Mouse (Mus musculus): ENCODE data around the gene Trim66.

The Trim66 gene

DNA sequence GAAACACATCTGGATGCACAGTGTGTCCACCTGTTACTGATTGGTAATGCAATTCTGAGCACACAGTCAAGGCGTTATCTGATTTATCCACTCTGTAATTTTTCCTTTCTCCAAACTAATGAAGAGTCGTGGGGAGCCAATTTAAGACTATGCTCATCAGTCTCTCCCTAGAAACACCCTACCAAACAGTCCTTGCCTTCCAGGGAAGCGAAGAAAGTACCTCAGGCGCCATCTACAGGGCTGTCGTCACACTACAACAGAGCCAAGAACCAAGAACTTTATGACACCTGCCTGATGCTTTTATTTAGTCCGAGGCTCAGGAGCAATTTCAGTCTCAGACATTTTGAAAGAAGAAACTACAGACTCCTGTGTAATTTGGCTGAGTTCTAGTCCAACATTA is 62.9 kb downstream of the Trim66 start:
- DNase-seq, result peak; percentile 66

DNA sequence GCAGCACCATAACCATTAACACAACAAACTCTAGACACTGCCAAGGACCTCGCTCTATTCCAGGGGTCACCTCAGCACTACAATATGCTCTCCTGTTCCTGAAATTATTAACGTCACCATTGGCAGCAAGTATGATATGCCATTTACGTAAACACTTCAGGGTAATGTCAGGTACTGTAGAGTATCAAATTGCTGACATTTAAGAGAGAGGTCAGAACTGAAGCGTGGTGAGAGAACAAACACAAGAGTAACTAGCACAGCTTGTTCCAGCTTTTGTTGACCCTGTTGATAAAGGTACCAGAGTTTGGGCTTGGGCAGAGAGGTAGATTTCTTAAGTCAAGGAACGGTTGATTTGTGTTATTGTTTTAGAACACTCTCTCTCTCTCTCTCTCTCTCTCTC is 65.2 kb downstream of the Trim66 start:
- DNase-seq, result no peak

DNA sequence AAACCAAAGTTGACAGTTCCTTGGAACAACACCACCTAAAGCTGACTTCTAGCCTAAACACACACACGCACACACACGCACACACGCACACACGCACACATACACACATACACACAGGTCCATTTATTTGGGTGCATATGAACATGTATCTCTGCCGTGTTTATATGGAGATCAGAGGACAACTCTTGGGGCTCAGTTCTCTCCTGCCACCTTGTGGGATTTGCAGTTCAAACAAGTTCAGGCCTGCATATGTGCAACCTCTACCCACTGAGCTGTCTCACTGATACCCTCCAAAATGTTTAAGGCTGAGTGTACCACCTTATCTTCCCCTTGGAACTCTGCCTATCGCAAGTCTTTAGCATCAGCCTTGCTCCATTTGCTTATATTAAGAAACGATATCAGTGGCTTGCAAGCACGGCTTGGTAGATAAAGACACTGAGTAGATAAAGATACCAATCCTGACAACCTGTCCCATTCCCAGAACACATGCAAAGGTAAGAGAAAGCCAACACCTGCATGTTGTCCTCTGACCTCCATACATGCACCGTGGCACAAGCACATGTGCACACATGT is 67.2 kb downstream of the Trim66 start:
- DNase-seq, result no peak

DNA sequence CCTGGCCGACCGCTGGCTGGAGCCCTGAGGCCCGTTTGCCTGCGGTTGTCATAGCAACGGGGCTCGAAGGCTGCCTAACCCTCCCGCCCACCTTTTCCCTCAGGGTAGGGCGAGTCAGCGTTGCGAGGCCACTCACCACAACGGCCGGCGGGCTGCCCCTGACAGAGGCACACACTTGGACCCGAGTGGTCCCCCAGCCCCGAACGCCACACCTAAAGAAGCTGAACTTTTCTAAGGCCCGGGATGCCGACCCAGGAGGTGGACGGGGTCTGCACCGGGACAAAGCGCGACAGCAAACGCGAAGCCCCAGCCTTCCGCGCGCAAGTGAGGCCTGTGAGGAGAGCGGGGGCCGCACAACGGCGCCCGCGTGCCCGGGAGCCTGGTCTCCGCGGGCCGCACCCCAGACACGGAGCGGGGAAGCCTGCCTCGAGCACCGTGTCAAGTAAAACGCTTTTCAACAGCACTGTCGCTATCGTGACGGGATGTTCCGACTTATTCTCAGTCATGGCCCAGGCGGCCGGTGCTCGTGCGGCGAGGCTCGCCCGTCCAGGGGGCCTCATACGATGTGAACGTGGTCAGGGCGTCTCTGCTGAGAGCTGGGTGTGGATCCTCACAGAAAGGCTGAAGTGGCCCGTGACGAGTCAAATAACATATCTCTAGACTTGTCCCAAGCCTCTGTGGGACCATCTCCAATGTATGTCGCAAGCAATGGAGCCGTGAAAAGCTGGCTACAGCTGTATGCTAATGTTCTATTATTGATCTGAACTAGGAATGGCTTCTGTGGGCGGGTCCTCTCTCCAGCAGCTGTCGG is 68.9 kb downstream of the Trim66 start, which contains the start of gene Stk33:
TSS of gene Stk33 (minus strand) at position 301 of the 811 bp plus-strand sequence.
- DNase-seq, result peak; percentile 46

DNA sequence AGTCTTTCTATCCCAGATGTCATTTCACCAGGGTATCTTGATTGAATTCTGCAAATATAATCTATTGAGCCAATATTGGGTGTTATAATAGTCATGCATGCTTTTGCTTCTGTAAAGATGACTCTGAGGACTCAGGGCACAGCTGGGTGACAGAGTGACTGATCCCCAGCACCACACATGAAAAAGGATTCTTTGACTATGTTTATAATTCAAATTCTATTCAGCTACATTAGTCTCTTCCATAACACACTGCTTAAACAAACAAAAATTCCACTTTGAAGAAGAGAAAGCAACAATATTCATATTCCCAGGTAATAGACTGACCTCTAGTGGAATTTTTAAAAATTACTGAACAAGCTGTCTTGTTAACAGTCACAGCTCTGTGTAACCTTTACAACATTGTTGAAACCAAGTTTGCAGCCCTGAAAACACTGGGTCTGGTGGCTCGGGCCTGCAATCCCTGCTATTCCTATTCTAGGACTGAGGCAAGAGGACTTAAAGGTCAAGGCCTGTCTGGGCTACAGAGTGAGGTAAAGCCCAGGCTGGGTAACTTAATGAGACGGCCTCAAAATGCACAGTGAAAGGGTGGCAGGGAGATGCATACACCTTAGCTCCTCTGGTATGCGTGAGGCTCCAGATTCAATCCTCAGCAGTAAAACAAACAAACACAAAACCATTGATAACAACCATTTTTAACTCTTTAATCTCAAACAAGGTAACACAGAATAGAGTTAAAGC is 83.3 kb downstream of the Trim66 start:
- no peak for DNase-seq

DNA sequence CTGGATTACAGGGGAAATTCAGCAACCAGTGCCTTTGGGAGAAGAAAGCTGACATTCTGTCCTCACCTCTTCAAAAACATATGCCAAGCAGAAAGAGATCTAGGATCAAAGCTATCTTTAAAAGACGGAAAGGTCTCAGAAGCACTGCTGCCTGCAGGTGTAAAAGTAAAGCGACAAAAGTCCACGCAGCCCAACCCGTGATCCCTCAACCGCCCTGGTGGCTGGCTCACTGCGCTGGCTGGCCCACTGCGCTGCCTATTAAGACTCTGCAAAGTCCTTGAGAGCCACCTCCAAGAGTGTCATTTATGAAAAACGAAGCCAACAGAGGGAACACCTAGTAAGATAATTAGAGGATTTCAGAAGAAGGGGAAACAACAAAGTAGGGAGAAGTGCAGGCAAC is 85.1 kb downstream of the Trim66 start:
- no peak for DNase-seq

DNA sequence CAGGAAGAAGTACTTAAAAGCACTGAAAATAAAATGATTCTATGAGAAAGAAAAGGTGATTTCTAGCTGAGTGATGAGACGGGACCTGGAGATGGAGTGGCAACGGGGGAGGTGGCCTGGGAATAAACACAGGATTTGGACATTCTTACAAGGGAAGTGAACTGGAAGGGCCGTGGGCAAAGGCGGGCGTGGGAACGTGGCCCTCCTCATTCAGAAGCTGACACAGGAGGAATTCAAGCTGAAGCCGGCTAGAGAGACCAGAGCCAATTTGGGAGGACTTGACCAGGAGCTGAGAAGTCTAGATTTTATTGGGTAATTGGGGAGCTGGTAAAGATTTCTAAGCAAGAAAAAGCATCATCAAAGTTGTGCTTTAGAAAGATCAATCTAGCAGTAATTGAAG is 102.4 kb downstream of the Trim66 start:
- no peak for DNase-seq

DNA sequence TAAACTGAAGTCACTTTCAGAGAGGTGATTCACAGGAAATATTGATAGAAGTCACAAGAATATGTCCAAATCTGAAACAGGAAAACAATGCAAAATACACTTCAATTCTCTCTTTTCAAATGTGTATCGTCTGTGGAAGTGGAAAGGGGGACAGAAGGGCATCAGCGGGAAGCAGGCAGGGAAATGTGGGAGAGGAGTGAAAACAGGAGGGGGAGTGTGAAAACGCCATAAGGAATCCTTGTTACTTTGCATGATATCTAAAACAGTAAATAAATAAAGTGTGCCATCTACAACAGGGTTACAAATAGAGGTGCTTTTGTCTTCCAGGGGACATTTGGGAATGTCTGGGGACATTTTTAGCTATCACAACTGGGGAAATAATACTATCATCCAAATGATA is 108.6 kb downstream of the Trim66 start:
- DNase-seq, result no peak
